Mouse (Mus musculus) cerebellum, adult (tissue): ENCODE data around the gene Mllt3.

ENCODE experiments used
- ATAC-seq: cut with Nextera tagmentation; 2 replicates; pipeline ENCODE4 v1.9.2; 2017; ENCODE audit warnings: mild to moderate bottlenecking, moderate library complexity, mixed read lengths; ENCODE audit not compliant: insufficient number of reproducible peaks, low FRiP score, low TSS enrichment

Gene Mllt3

DNA sequence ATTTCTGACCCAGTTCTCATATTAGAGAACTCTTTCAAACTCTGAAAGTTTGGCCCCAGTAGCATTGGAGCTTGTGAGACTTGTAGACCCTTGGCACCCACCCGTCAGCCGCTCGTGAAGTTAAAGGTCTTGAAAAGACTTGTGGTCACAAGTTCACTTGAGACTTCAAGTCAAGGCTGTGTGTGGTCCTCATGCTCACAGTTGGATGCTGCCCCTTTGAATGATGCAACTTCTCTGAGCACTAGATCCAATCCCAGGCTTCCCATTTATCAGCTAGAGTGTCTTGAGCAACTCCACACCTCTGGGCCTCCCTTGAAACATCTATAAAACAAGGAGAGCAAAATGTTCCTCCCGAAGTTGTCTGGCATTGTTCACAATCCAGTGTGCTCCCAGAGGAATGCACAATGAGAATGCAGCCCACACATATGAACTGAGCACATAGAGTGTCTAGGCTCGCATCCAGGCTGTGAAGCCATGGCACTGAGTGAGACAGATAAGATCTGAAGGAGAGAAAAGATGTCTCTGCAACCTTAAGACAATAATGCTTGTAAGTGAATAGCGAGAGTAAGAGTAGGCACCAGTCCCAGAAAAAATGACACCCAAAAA, 295.9 kb downstream of the Mllt3 start:
- no peak for ATAC-seq

DNA sequence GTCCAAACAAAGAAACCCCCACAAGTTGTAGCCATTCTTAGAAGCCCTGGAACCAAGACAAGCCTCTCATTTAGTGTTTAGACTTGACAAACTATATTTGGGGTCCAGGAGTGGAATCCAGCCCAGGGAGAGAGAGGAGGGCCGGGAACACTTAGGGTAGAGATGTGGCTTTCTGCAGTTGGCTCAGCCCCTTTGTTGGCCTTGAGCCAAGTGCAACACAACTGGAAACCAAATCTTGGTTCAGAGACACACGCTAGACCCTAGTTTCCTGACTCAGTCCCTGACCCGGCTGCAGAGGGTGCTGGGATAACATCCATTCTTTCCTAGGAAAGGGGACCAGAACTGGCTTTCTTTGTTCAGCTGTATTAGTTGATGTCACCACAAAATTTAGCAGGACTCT, 296.4 kb downstream of the Mllt3 start:
- ATAC-seq, result no peak

DNA sequence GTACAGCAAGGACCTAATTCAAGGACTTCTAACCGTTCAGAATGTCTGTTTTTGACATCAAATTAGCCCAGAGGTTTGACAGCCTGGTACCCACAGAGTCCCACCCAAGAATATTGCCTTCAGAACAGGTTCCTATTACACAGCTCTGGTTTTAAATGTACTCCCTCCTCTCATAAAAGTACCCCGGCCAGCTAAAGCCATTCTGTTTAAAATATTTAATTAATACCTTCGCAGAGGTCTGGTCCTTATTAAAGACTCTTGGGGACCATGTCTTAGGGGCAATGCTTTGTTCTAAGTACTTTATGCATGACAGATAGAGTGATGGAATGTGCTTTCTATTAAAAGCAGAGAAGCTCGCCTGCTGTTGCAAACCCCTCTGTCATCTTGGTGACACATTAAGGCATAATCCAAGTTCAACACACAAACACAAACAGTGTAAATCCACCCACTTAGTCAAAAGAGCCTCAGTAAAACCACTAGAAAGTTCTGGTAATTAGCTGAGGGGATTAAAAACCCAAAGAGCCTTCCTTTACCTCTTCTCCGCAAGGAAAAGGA, 302.0 kb downstream of the Mllt3 start:
- no peak for ATAC-seq

DNA sequence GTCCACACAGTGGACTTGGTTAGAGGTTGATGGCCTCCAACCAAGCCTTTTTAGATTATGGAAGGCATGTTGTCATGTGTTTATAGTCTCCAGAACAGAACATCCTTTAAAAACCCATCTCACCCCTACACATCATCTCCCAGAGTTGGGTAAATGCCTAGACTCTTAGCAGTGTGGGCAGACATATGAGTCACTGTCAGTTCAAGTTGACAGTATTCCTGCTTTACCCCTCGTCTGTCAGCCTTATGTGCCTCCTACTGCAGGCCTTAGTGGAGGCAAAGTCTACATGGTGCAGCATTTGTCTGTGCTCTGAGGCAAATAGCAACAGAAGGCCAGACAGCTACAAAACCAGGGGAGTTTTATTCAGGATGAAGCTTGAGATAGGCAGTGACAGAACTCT, 304.6 kb downstream of the Mllt3 start:
- no peak for ATAC-seq

DNA sequence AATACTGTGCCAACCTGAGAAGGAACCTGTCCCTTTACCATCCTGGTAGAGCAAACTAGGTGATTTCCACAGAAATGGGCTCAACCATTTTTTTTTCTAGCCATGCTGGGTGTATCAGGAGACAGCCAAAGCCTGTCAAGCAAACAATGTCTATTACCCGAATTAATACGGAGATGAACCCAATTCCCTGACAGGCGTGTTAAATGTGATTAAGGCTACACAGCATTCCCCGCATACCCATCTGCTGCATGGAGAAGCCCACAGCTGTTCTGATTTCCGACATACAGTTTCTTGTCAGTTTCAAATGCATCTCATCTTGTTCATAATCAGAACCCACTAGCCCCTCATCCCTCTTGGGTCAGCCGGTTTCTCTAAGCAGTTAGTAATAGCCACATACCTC, 309.7 kb downstream of the Mllt3 start:
- no peak for ATAC-seq
